Mouse (Mus musculus) MEL (cell line): ENCODE measurements at regions not wholly inside any gene's neighbourhood (a gene's known extent, or its start where the extent isn't known, plus 50 kb on each side); places are given as distances from the start of the nearest gene placed in this dataset.

Experiments used
- DNase-seq: peaks from one replicate; pipeline ENCODE4 v3.0.0; 2011; ENCODE audit warnings: low read depth, low spot score
- H3K27ac ChIP-seq: 2 replicates; pipeline ENCODE4 v1.5.1; 2012; ENCODE audit warnings: low read depth, mild to moderate bottlenecking, control low read depth, low read length, moderate library complexity; ENCODE audit not compliant: control insufficient read depth
- H3K27me3 ChIP-seq, 2 experiments: fragments of 150-350 bp in 1 of 2; sonication (generic) in 1 of 2; 2 replicates each; pipeline ENCODE4 v1.6.1; 2012; ENCODE audit warnings: low read length in 2 of 2, mild to moderate bottlenecking in 2 of 2, improper control_type of control experiment in 1 of 2, moderate library complexity in 1 of 2; ENCODE audit not compliant: insufficient read depth in 2 of 2, control insufficient read depth in 1 of 2
- H3K36me3 ChIP-seq, 2 experiments: 2 replicates each; pipeline ENCODE4 v1.6.1; 2012 to 2014; ENCODE audit warnings: low read length in 2 of 2, improper control_type of control experiment in 1 of 2, inconsistent platforms in 1 of 2, mild to moderate bottlenecking in 1 of 2; ENCODE audit not compliant: insufficient read depth in 2 of 2, control insufficient read depth in 1 of 2
- H3K4me1 ChIP-seq, 2 experiments: fragments of 150-350 bp in 1 of 2; sonication (generic) in 1 of 2; 2 replicates each; pipeline ENCODE4 v1.6.1; 2012; ENCODE audit warnings: low read length in 2 of 2, improper control_type of control experiment in 1 of 2, mild to moderate bottlenecking in 1 of 2; ENCODE audit not compliant: insufficient read depth in 2 of 2, control insufficient read depth in 1 of 2
- H3K4me3 ChIP-seq, 2 experiments: fragments of 150-350 bp in 1 of 2; sonication (generic) in 1 of 2; 2 replicates each; pipeline ENCODE4 v1.5.1; 2012; ENCODE audit warnings: low read depth in 2 of 2, low read length in 2 of 2, mild to moderate bottlenecking in 2 of 2, moderate library complexity in 2 of 2, control low read depth in 1 of 2, improper control_type of control experiment in 1 of 2; ENCODE audit not compliant: control insufficient read depth in 1 of 2, insufficient read depth in 1 of 2
- H3K79me2 ChIP-seq: 2 replicates; pipeline ENCODE4 v1.6.1; 2012; ENCODE audit warnings: mild to moderate bottlenecking, low read length, moderate library complexity; ENCODE audit not compliant: control insufficient read depth, poor library complexity, insufficient read depth
- H3K9ac ChIP-seq: 2 replicates; pipeline ENCODE4 v1.6.1; 2012; ENCODE audit warnings: low read depth, mild to moderate bottlenecking, control low read depth, low read length, moderate library complexity; ENCODE audit not compliant: control insufficient read depth, poor library complexity, severe bottlenecking
- H3K9me3 ChIP-seq: fragments of 150-350 bp; sonication (generic); replicated peaks from 2 replicates; pipeline ENCODE4 v1.6.1; 2012; ENCODE audit warnings: mild to moderate bottlenecking, low read length, improper control_type of control experiment, moderate library complexity; ENCODE audit not compliant: insufficient read depth
- MEF2A ChIP-seq: IDR thresholded peaks from 2 replicates; pipeline ENCODE4 v1.6.1; 2014; ENCODE audit warnings: low read depth, mild to moderate bottlenecking, inconsistent platforms, low read length, improper control_type of control experiment; ENCODE audit not compliant: poor library complexity, insufficient replicate concordance, severe bottlenecking; ENCODE audit errors: extremely low read depth
- MXI1 ChIP-seq: IDR thresholded peaks from 2 replicates; pipeline ENCODE4 v1.6.1; 2011; ENCODE audit warnings: mild to moderate bottlenecking, low read depth, low read length, improper control_type of control experiment
- TCF12 ChIP-seq: IDR thresholded peaks from 2 replicates; pipeline ENCODE4 v1.6.1; 2014; ENCODE audit warnings: low read depth, mild to moderate bottlenecking, inconsistent platforms, low read length, improper control_type of control experiment, moderate library complexity
- USF1 ChIP-seq: IDR thresholded peaks from 2 replicates; pipeline ENCODE4 v1.6.1; 2014; ENCODE audit warnings: low read depth, mild to moderate bottlenecking, inconsistent platforms, low read length, improper control_type of control experiment, moderate library complexity

- Histone ChIP-seq H3K79me2 (no peaks in the 10 kb centered on the region), H3K4me3 (no peak overlapping the region), H3K36me3 (peaks cover 0 to 3% of the 10 kb centered on the region in 2 experiments; a peak in 1 of 4 replicates), H3K27ac (no peak overlapping the region), H3K27me3 (peaks cover 0 to 4% of the 10 kb centered on the region in 2 experiments; a peak in 2 of 4 replicates), H3K9me3 (no peaks in the 10 kb centered on the region), H3K9ac (no peak overlapping the region), H3K4me1 (peaks cover 0 to 3% of the 10 kb centered on the region in 2 experiments; a peak in 1 of 4 replicates)
- DNase-seq = no peak
- no peak for TF ChIP-seq TCF12
- TF ChIP-seq MEF2A = no peak
- no peak for TF ChIP-seq USF1
- TF ChIP-seq MXI1 = no peak
Measured at GRCm38 (mm10) chr17:85747976-85748648, 60.0 kb upstream of the Six2 start.
